Mouse (Mus musculus) liver, postnatal 0 days (tissue): ENCODE measurements around the gene Slc22a5. TPM values are rescaled to one million over a fixed set of nuclear protein-coding genes. Genes with fewer than 3 reads are reported as not detected.
"Not testable (repeated sequence)": the region's sequence is repeated elsewhere in the genome, so short reads cannot be mapped to it uniquely, and the experiment has no call there.

Experiments
- ATAC-seq: fragments of 200-750 bp; cut with Nextera tagmentation; 2 replicates; pipeline ENCODE4 v1.8.0; 2017; ENCODE audit warnings: mild to moderate bottlenecking, moderate library complexity
- DNase-seq: peaks from one replicate; pipeline ENCODE4 v3.0.0-alpha.2; 2016
- H3K27ac ChIP-seq: fragments of 300-500 bp; sonication (generic); 2 replicates; pipeline ENCODE4 v1.5.1; 2014; ENCODE audit warnings: antibody characterized with exemption, moderate library complexity, mild to moderate bottlenecking, low read depth
- H3K27me3 ChIP-seq: fragments of 300-500 bp; sonication (generic); 2 replicates; pipeline ENCODE4 v1.6.1; 2014; ENCODE audit warnings: low read length, control low read depth, mixed read lengths; ENCODE audit not compliant: insufficient read depth
- H3K36me3 ChIP-seq: fragments of 300-500 bp; sonication (generic); replicated peaks from 2 replicates; pipeline ENCODE4 v1.6.1; 2014; ENCODE audit warnings: mild to moderate bottlenecking, control low read depth, low read length, moderate library complexity, mixed read lengths; ENCODE audit not compliant: insufficient read depth
- H3K4me1 ChIP-seq: fragments of 300-500 bp; sonication (generic); 2 replicates; pipeline ENCODE4 v1.6.1; 2014; ENCODE audit warnings: antibody characterized with exemption, mild to moderate bottlenecking, control low read depth; ENCODE audit not compliant: insufficient read depth
- H3K4me2 ChIP-seq: fragments of 300-500 bp; sonication (generic); 2 replicates; pipeline ENCODE4 v1.6.1; 2014; ENCODE audit warnings: low read depth, mild to moderate bottlenecking, low read length, moderate library complexity, mixed read lengths
- H3K4me3 ChIP-seq: fragments of 300-500 bp; sonication (generic); 2 replicates; pipeline ENCODE4 v1.5.1; 2014; ENCODE audit warnings: low read depth, low read length
- H3K9ac ChIP-seq: fragments of 300-500 bp; sonication (generic); replicated peaks from 2 replicates; pipeline ENCODE4 v1.6.1; 2014; ENCODE audit warnings: mild to moderate bottlenecking, moderate library complexity
- H3K9me3 ChIP-seq: fragments of 300-500 bp; sonication (generic); 2 replicates; pipeline ENCODE4 v1.6.1; 2016; ENCODE audit warnings: mild to moderate bottlenecking, control low read depth, low read length, mixed read lengths
- CTCF ChIP-seq: sonication (generic); IDR thresholded peaks from 2 replicates; pipeline ENCODE4 v1.5.1; 2016; ENCODE audit warnings: antibody characterized with exemption, low read depth
- EP300 ChIP-seq: IDR thresholded peaks from 2 replicates; pipeline ENCODE4 v1.6.1; 2016; ENCODE audit warnings: antibody characterized with exemption, low read depth, mild to moderate bottlenecking
- WGBS: fragments of 180-500 bp; shearing (Covaris S2); extraction: QIAGEN DNeasy Blood & Tissue Kit; methylation state at CpG from one replicate; pipeline ENCODE4 v1.1.7; 2014; ENCODE audit not compliant: insufficient replicate concordance; 5-methylcytosine and 5-hydroxymethylcytosine counted together
- polyA plus RNA-seq: library from polyadenylated mRNA; unstranded; fragments of >200 nt; fragmentation: Nextera tagmentation; extraction: Ambion mirVana; gene quantifications from 2 replicates; pipeline ENCODE4 v1.2.1, GENCODE M21; 2015

Gene Slc22a5
- polyA plus RNA-seq, 1 experiment from 2014 or later, result 7.2 TPM

DNA sequence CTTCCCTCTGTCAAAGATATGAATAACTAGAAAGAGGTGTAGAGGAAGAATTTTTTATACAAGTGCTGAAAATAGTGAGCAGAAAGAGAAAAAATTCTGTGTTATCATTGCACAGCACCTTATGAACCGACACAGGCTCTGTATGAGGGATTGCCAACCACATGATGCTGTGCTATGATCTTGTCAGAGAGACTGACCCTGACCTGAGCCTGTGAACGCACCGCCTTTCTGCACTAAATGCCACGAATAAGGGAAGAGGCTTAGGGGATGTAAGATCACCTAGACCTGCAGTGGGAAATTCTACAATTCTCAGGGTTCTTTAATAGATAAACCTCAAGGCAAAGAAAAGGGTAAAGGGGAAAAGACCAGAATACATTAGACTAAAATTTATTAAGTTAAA is 15.0 kb downstream of the Slc22a5 start:
- WGBS, result 68% methylated on average over 4 of the region's 4 CpGs
- no peak overlapping the region for H3K27ac ChIP-seq
- H3K4me2 ChIP-seq, result no peak overlapping the region

DNA sequence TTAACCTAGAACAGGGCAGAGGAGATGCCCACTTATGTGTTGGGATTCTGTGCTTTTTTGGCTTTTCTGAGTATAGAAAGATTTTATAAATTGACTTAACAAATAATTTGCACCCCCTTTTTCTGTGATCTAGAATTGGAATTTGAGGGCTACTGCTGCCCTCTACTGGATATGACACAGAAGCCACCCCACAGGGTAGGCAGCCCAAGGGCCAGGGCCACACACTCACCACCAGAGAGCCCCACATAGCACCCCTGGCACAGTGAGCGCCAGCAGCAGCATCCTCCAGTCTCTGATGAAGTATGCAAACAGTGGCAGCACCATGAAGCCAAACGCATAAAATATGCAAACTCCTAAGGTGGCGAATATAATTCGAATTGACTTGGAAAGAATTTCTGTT is 16.8 kb downstream of the Slc22a5 start:
- H3K4me1 ChIP-seq, result no peaks in the 10 kb centered on the region
- H3K9ac ChIP-seq, result no peak overlapping the region
- ATAC-seq (no peak), DNase-seq (no peak)
- H3K9me3 ChIP-seq, result no peaks in the 10 kb centered on the region
- peaks cover 5% of the 10 kb centered on the region for H3K36me3 ChIP-seq
- H3K27me3 ChIP-seq, result no peaks in the 10 kb centered on the region
- TF ChIP-seq EP300, result no peak
- TF ChIP-seq CTCF, result peak; percentile 53
- H3K27ac ChIP-seq, result no peak overlapping the region
- H3K4me2 ChIP-seq, result no peak overlapping the region
- no peak overlapping the region for H3K4me3 ChIP-seq
- 80% methylated on average over 4 of the region's 4 CpGs for WGBS

More for the DNA sequence above, 15.0 kb downstream of the Slc22a5 start:
- Histone ChIP-seq H3K27me3 (no peaks in the 10 kb centered on the region), H3K9ac (no peak overlapping the region), H3K9me3 (no peaks in the 10 kb centered on the region), H3K4me3 (no peak overlapping the region), H3K4me1 (no peaks in the 10 kb centered on the region), H3K36me3 (peaks cover 5% of the 10 kb centered on the region; the same call in 1 of the 2 replicates)
- ATAC-seq, result no peak
- TF ChIP-seq CTCF (no peak), EP300 (no peak)
- no peak for DNase-seq

DNA sequence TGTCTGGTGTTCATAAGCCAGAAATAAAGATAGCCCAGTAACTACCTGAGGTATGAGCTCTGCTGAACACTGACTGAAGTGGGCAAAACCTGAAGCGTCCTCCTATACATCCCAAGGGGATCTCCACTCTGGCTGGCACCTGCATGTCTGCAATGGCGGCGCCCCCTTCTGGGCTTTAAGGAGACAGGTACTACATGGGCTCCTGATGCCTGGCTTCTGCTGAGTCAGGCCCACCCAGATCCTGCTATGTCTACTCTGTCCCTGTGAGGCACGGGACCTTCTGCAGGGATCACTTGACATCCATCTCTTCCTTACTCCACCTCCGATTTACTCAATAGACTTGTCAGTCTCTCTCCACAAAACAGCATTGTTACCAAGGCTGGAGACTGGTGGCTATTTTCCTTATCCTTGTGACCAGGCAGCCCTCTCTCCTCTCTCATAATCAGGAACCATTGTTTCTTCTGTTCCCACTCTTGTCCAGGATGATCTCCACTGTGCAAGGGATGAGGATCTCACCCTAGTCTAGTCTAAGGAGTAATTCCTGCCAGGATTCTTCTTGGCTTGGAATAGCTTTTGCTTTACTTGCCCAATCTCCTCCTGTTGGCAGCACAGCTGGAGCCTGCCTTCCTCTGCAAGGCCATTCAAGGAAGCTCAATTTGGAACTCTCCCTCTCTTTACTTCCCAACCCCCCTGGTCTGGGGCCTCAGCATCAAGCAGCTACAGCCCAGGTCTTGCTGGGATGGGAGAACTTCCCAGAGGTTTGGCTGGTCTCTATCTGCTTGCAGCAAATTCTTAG is 17.4 kb downstream of the Slc22a5 start:
- H3K27ac ChIP-seq, H3K27me3 ChIP-seq, H3K4me2 ChIP-seq, H3K9me3 ChIP-seq, H3K4me1 ChIP-seq, DNase-seq, H3K9ac ChIP-seq, ATAC-seq, H3K4me3 ChIP-seq, H3K36me3 ChIP-seq: not testable (repeated sequence)
- WGBS, result 78% methylated on average over 5 of the region's 5 CpGs
- TF ChIP-seq CTCF, result peak; percentile 36

DNA sequence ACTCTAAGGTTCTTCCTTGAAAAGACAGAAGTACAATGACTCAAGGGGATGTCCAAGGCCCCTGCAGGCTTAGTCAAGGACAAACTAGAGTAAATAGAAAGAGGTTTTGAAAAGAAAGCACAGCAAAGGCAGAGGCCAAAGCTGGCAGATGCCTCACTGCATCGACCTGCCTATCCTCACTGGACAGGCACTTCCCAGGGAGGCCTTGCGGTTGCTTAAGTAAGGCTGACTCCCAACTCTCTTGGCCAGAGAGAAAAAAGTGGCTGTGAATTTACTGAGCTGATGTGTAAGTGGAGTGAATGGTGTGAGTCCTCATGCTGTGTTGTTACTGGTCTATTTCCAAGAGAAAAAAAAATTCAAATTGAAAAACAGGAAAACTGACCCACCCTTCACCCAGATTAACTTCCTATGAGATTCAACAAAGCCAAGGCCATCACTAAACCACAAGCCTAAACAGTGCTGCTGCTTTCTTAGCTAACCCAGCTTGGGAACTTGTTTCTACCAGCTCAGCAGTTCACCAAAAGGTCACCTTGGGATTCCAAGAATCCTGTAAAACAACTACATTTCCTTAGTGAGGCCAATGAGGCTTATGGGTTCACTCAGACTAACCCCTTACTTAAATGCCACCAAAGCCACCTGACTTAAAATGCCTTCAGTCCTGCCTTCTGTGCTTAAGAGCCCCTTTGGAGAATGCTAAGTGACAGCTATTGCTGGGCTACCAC is 19.5 kb downstream of the Slc22a5 start:
- WGBS, result 77% methylated on average over 2 of the region's 2 CpGs
- Histone ChIP-seq H3K27ac (no peak overlapping the region), H3K4me1 (no peaks in the 10 kb centered on the region), H3K4me2 (no peak overlapping the region), H3K4me3 (no peak overlapping the region), H3K9me3 (no peaks in the 10 kb centered on the region), H3K36me3 (peaks cover 5% of the 10 kb centered on the region), H3K27me3 (no peaks in the 10 kb centered on the region), H3K9ac (no peak overlapping the region)
- ATAC-seq, result no peak
- TF ChIP-seq CTCF (no peak), EP300 (no peak)
- DNase-seq, result no peak

DNA sequence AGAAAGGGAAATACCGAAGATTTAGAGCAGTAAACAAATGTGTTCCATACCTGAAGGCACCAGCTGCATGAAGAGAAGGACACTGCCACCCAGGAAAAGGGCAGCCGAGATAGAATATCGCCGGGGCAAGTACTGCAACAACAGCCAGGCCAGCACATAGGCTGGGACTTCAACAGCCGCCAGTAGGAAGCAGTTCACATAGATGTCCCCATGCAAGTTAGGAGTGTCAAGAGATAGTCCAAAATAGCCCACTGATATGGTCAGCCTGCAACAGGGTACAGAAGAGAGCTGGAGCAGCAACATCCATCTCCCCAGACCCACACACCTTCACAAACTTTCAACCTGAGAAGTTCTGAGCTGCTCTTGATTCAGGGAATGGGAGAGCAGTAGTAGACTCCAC is 22.3 kb downstream of the Slc22a5 start:
- Histone ChIP-seq H3K36me3 (peaks cover 8% of the 10 kb centered on the region), H3K27me3 (no peaks in the 10 kb centered on the region), H3K9me3 (no peaks in the 10 kb centered on the region), H3K4me3 (no peak overlapping the region), H3K4me2 (no peak overlapping the region), H3K4me1 (no peaks in the 10 kb centered on the region), H3K9ac (no peak overlapping the region), H3K27ac (no peak overlapping the region)
- ATAC-seq, result no peak
- WGBS, result 86% methylated on average over 5 of the region's 5 CpGs
- no peak for DNase-seq
- no peak for TF ChIP-seq EP300
- no peak for TF ChIP-seq CTCF

DNA sequence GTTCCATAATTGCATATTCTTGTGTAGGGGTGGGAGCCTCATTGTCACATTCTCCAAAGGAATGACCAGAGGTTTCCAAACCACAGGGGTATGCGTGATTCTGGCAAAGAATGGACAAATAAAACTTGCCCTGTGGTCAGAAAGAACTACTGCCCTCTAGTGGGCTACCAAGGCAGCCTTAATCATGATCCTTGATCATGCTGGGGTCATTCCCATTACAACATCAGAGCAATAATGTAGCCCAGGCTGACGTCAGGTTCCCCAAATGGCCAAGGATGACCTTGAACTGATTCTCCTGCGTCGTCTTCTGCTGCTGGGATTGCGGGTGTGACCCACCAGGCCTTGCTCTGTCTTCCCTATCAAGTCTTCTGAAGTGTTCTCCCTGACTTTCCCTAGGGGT is 23.1 kb downstream of the Slc22a5 start:
- not testable (repeated sequence) for H3K36me3 ChIP-seq, DNase-seq, H3K27me3 ChIP-seq, H3K4me2 ChIP-seq, H3K4me3 ChIP-seq, H3K4me1 ChIP-seq, H3K9ac ChIP-seq, H3K27ac ChIP-seq, H3K9me3 ChIP-seq
- TF ChIP-seq CTCF, result peak; percentile 50
- WGBS, result 42% methylated on average over 5 of the region's 5 CpGs
- peak; percentile 43; the same call in 1 of the 2 replicates for ATAC-seq

DNA sequence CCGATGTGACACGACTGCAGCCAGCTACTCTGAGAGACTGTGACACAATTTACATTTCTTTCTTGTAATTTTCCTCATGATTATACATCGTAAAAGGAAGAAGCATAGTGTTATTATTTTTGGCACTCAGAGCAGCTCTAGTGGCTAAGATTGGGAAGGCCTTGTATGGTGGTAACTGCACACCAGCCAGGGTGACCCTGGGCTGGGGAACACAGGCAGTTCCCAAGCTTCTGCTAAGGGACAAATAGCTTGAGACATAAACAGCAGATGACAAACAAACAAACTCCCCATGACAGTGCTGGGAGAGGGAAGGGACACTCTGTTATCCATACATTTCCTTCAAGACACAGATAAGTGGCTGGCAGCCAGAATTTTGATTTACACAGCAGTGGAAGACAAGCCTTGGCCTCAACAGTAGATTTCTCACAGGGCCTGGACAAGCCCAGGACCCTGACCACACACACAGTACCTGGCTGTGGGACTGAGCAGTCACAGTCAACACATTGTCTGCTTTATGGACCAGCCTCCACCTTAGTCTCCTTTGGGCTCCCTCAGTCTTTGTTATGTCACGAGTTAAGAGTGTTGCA is 26.6 kb downstream of the Slc22a5 start:
- H3K27ac ChIP-seq, H3K4me2 ChIP-seq, H3K27me3 ChIP-seq, H3K4me3 ChIP-seq, H3K9me3 ChIP-seq, DNase-seq, H3K36me3 ChIP-seq, H3K9ac ChIP-seq, H3K4me1 ChIP-seq, ATAC-seq: not testable (repeated sequence)
- WGBS, result 72% methylated on average over 1 of the region's 4 CpGs

DNA sequence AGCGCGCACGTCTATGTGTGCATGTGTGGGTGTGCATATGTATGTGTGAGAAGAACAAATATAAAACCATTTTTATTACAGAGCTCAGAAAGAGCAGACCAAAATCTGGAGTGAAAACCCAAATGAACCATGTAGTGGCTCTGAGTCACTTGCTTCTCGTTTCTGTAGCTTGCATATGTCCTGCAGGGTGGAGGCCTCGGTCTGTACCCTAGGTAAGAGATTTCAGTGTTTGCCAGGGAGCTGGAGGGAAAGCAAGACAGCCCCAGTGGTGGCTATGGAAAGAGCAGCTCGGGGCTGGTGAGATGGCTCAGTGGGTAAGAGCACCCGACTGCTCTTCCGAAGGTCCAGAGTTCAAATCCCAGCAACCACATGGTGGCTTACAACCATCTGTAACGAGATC is 30.5 kb downstream of the Slc22a5 start:
- not testable (repeated sequence) for H3K9me3 ChIP-seq, H3K4me3 ChIP-seq, H3K27me3 ChIP-seq, H3K27ac ChIP-seq, ATAC-seq, DNase-seq, H3K4me1 ChIP-seq, H3K4me2 ChIP-seq, H3K36me3 ChIP-seq, H3K9ac ChIP-seq
- 78% methylated on average over 8 of the region's 9 CpGs for WGBS
